Mouse (Mus musculus): ENCODE measurements around the gene Optc. TPM values are rescaled to one million over a fixed set of nuclear protein-coding genes. Genes with fewer than 3 reads are reported as not detected.

Gene Optc
- total and polyA plus RNA-seq, 3 experiments: 0.27 to 0.53 TPM; not detected in 1

- peak; percentile 7; the same call in 1 of the 2 replicates for TF ChIP-seq MAX (IDR thresholded peaks at IDR 0.05; ENCODE audit: low read length)
- peak; percentile 72; the same call in 1 of the 2 replicates for TF ChIP-seq ETS1 (IDR thresholded peaks at IDR 0.05; ENCODE audit: low read depth, low read length)
These were observed 20.1 kb downstream of the Optc start (continued) for GRCm38 (mm10) chr1:133887538-133888250.

- H3K27me3 ChIP-seq (ENCODE audit: control insufficient read depth in 1 of 2, insufficient read depth in 2 of 2, low read length in 2 of 2): no peaks in the 10 kb centered on the region
- DNase-seq (ENCODE audit: low read depth, low spot score): peak; percentile 91
- peak overlapping the region; percentile 98 for H3K27ac ChIP-seq (ENCODE audit: control insufficient read depth, low read depth, low read length)
These were observed 20.8 kb downstream of the Optc start for GRCm38 (mm10) chr1:133887044-133887443.

GRCm38 (mm10) chr1:133886431-133886830, 21.4 kb downstream of the Optc start:
- Histone ChIP-seq H3K36me3 (ENCODE audit: control insufficient read depth in 1 of 2, insufficient read depth in 2 of 2, low read length in 2 of 2) (peaks cover 0 to 18% of the 10 kb centered on the region in 2 experiments; a peak in 2 of 4 replicates), H3K27ac (ENCODE audit: control insufficient read depth, low read depth, low read length) (peak overlapping the region; percentile 98), H3K9me3 (replicated peaks; ENCODE audit: insufficient read depth, low read length) (no peaks in the 10 kb centered on the region), H3K9ac (ENCODE audit: control insufficient read depth, low read depth, low read length, poor library complexity, severe bottlenecking) (peak overlapping the region; percentile 73), H3K4me3 (ENCODE audit: control insufficient read depth in 1 of 2, insufficient read depth in 1 of 2, low read depth in 2 of 2, low read length in 2 of 2) (peak overlapping the region; percentile 48 to 67), H3K27me3 (ENCODE audit: control insufficient read depth in 1 of 2, insufficient read depth in 2 of 2, low read length in 2 of 2) (no peaks in the 10 kb centered on the region), H3K79me2 (ENCODE audit: control insufficient read depth, insufficient read depth, low read length, poor library complexity) (no peaks in the 10 kb centered on the region), H3K4me1 (ENCODE audit: control insufficient read depth in 1 of 2, insufficient read depth in 2 of 2, low read length in 2 of 2) (peaks cover 5 to 46% of the 10 kb centered on the region in 2 experiments)
- no peak for TF ChIP-seq RAD21 (IDR thresholded peaks at IDR 0.05; ENCODE audit: low read depth, low read length)
- TF ChIP-seq ELF1 (IDR thresholded peaks at IDR 0.05; ENCODE audit: low read depth, low read length): 0 out of 2 replicates have a peak, but pooled peaks have one; percentile 28
- TF ChIP-seq SMC3 (IDR thresholded peaks at IDR 0.05; ENCODE audit: low read depth, low read length): 0 out of 2 replicates have a peak, but pooled peaks have one; percentile 8
- TF ChIP-seq ETS1 (IDR thresholded peaks at IDR 0.05; ENCODE audit: low read depth, low read length): 0 out of 2 replicates have a peak, but pooled peaks have one; percentile 8
- no peak for TF ChIP-seq TBP (IDR thresholded peaks at IDR 0.05; ENCODE audit: low read depth, low read length)
- TF ChIP-seq MYC (IDR thresholded peaks at IDR 0.05; ENCODE audit: low read depth, low read length): no peak
- TF ChIP-seq CHD1 (IDR thresholded peaks at IDR 0.05; ENCODE audit: low read depth, low read length): no peak
- peak; percentile 57 for DNase-seq (ENCODE audit: low read depth, low spot score)

More at GRCm38 (mm10) chr1:133887044-133887443, 20.8 kb downstream of the Optc start:
- Histone ChIP-seq H3K79me2 (ENCODE audit: control insufficient read depth, insufficient read depth, low read length, poor library complexity) (no peaks in the 10 kb centered on the region), H3K4me1 (ENCODE audit: control insufficient read depth in 1 of 2, insufficient read depth in 2 of 2, low read length in 2 of 2) (peaks cover 5 to 52% of the 10 kb centered on the region in 2 experiments), H3K9me3 (replicated peaks; ENCODE audit: insufficient read depth, low read length) (no peaks in the 10 kb centered on the region), H3K36me3 (ENCODE audit: control insufficient read depth in 1 of 2, insufficient read depth in 2 of 2, low read length in 2 of 2) (peaks cover 0 to 18% of the 10 kb centered on the region in 2 experiments; a peak in 2 of 4 replicates), H3K4me3 (ENCODE audit: control insufficient read depth in 1 of 2, insufficient read depth in 1 of 2, low read depth in 2 of 2, low read length in 2 of 2) (peak overlapping the region; percentile 48 to 67), H3K9ac (ENCODE audit: control insufficient read depth, low read depth, low read length, poor library complexity, severe bottlenecking) (peak overlapping the region; percentile 73)
- TF ChIP-seq MYC (IDR thresholded peaks at IDR 0.05; ENCODE audit: low read depth, low read length) (no peak), MAX (IDR thresholded peaks at IDR 0.05; ENCODE audit: low read length) (no peak), EP300 (IDR thresholded peaks at IDR 0.05; ENCODE audit: low read depth in 1 of 2, low read length in 2 of 2) (peak; percentile 6 to 49; a peak in 2 of 4 replicates), MAZ (IDR thresholded peaks at IDR 0.05; ENCODE audit: low read depth, low read length) (peak; percentile 70; the same call in 1 of the 2 replicates), ETS1 (IDR thresholded peaks at IDR 0.05; ENCODE audit: low read depth, low read length) (peak; percentile 64), TBP (IDR thresholded peaks at IDR 0.05; ENCODE audit: low read depth, low read length) (peak; percentile 83), HCFC1 (IDR thresholded peaks at IDR 0.05; ENCODE audit: low read depth, low read length) (0 out of 2 replicates have a peak, but pooled peaks have one; percentile 17), E2F4 (IDR thresholded peaks at IDR 0.05; ENCODE audit: borderline replicate concordance, low read depth, low read length) (no peak), TCF12 (IDR thresholded peaks at IDR 0.05; ENCODE audit: low read depth, low read length) (peak; percentile 62), NELFE (IDR thresholded peaks at IDR 0.05; ENCODE audit: low read depth, low read length) (peak; percentile 50), UBTF (IDR thresholded peaks at IDR 0.05; ENCODE audit: borderline replicate concordance, insufficient read depth, low read depth, low read length) (peak; percentile 89; the same call in 1 of the 2 replicates), ELF1 (IDR thresholded peaks at IDR 0.05; ENCODE audit: low read depth, low read length) (0 out of 2 replicates have a peak, but pooled peaks have one; percentile 12), USF1 (IDR thresholded peaks at IDR 0.05; ENCODE audit: low read depth, low read length) (no peak), POLR2A (IDR thresholded peaks at IDR 0.05; ENCODE audit: control insufficient read depth in 1 of 2, insufficient read depth in 1 of 2, low read depth in 1 of 2, low read length in 2 of 2, poor library complexity in 1 of 2) (peak in 1 of 2 experiments; percentile 37; a peak in 1 of 4 replicates), RCOR1 (IDR thresholded peaks at IDR 0.05; ENCODE audit: low read depth, low read length) (0 out of 2 replicates have a peak, but pooled peaks have one; percentile 12), MAFK (IDR thresholded peaks at IDR 0.05; ENCODE audit: borderline replicate concordance, low read depth, low read length) (no peak), JUND (IDR thresholded peaks at IDR 0.05; ENCODE audit: low read depth, low read length) (no peak), SIN3A (IDR thresholded peaks at IDR 0.05; ENCODE audit: low read length) (0 out of 2 replicates have a peak, but pooled peaks have one; percentile 29), CHD1 (IDR thresholded peaks at IDR 0.05; ENCODE audit: low read depth, low read length) (0 out of 2 replicates have a peak, but pooled peaks have one; percentile 80), NRF1 (IDR thresholded peaks at IDR 0.05; ENCODE audit: insufficient read depth, low read depth, low read length, poor library complexity, severe bottlenecking) (peak; percentile 73), GABPA (IDR thresholded peaks at IDR 0.05; ENCODE audit: low read depth, low read length) (no peak)
